Mouse (Mus musculus) gonadal fat pad, adult 2 months (tissue): ENCODE measurements around the gene Wdr74. TPM values are rescaled to one million over a fixed set of nuclear protein-coding genes. Genes with fewer than 3 reads are reported as not detected.

Source experiments
- polyA plus RNA-seq: library from polyadenylated mRNA; depleted of rRNA; stranded (reverse); fragments of >200 nt; gene quantifications from 2 replicates; pipeline ENCODE4 v1.2.3, GENCODE M21; 2012; rRNA removed

Gene Wdr74
- polyA plus RNA-seq, 1 experiment, result 32.2 TPM

Other genes starting within 250 kb of the Wdr74 start
- gene Slc22a8, start 144.6 kb upstream of the Wdr74 start, polyA plus RNA-seq, result 0.19 and 0.38 TPM in 2 replicates
- gene Slc22a6, start 117.8 kb upstream of the Wdr74 start, polyA plus RNA-seq, result 0.04 TPM in 1 of 2 replicates, not detected in the other
- gene Chrm1, start 72.0 kb upstream of the Wdr74 start, polyA plus RNA-seq, result 0.12 and 0.25 TPM in 2 replicates
- 393 and 456 TPM in 2 replicates for gene Slc3a2, start 12.5 kb upstream of the Wdr74 start, polyA plus RNA-seq
- 2.3 and 2.5 TPM in 2 replicates for gene 1700092M07Rik, start 4.9 kb downstream of the Wdr74 start, polyA plus RNA-seq
- 95.3 and 118 TPM in 2 replicates for gene Stx5a, start 5.6 kb downstream of the Wdr74 start, polyA plus RNA-seq
- 96.6 and 113 TPM in 2 replicates for gene Nxf1, start 21.2 kb downstream of the Wdr74 start, polyA plus RNA-seq
- gene Tmem223, start 35.2 kb downstream of the Wdr74 start, polyA plus RNA-seq, result 183 and 249 TPM in 2 replicates
- 112 and 134 TPM in 2 replicates for gene Tmem179b, start 38.6 kb downstream of the Wdr74 start, polyA plus RNA-seq
- gene Taf6l, start 50.6 kb downstream of the Wdr74 start, polyA plus RNA-seq, result 17.4 and 19.6 TPM in 2 replicates
- 88.3 and 105 TPM in 2 replicates for gene Polr2g, start 62.8 kb downstream of the Wdr74 start, polyA plus RNA-seq
- 2.4 and 2.9 TPM in 2 replicates for gene Zbtb3, start 66.7 kb downstream of the Wdr74 start, polyA plus RNA-seq
- gene Ttc9c, start 83.5 kb downstream of the Wdr74 start, polyA plus RNA-seq, result 22.7 and 23.1 TPM in 2 replicates
- gene Hnrnpul2, start 84.2 kb downstream of the Wdr74 start, polyA plus RNA-seq, result 19.0 and 35.0 TPM in 2 replicates
- 0.57 and 9.1 TPM in 2 replicates for gene AC129217.1, start 93.9 kb downstream of the Wdr74 start, polyA plus RNA-seq
- gene Bscl2, start 101.6 kb downstream of the Wdr74 start, polyA plus RNA-seq, result 306 and 363 TPM in 2 replicates
- 0.43 and 0.46 TPM in 2 replicates for gene Gng3, start 103.4 kb downstream of the Wdr74 start, polyA plus RNA-seq
- 6.9 and 8.7 TPM in 2 replicates for gene Lrrn4cl, start 114.9 kb downstream of the Wdr74 start, polyA plus RNA-seq
- gene Ubxn1, start 135.7 kb downstream of the Wdr74 start, polyA plus RNA-seq, result 88.9 and 91.5 TPM in 2 replicates
- 37.9 and 50.6 TPM in 2 replicates for gene Uqcc3, start 145.1 kb downstream of the Wdr74 start, polyA plus RNA-seq
- gene Lbhd1, start 147.9 kb downstream of the Wdr74 start, polyA plus RNA-seq, result 2.5 and 3.0 TPM in 2 replicates
- not detected in 2 replicates for gene Gm49403, start 148.1 kb downstream of the Wdr74 start, polyA plus RNA-seq
- 23.6 and 25.6 TPM in 2 replicates for gene 1810009A15Rik, start 153.0 kb downstream of the Wdr74 start, polyA plus RNA-seq
- gene Gm49416, start 153.1 kb downstream of the Wdr74 start, polyA plus RNA-seq, result not detected in 2 replicates
- 18.3 and 18.5 TPM in 2 replicates for gene Ints5, start 157.2 kb downstream of the Wdr74 start, polyA plus RNA-seq
- gene Ganab, start 162.2 kb downstream of the Wdr74 start, polyA plus RNA-seq, result 134 and 150 TPM in 2 replicates
- 83.8 and 88.2 TPM in 2 replicates for gene B3gat3, start 184.5 kb downstream of the Wdr74 start, polyA plus RNA-seq
- 9.6 and 11.7 TPM in 2 replicates for gene Rom1, start 193.5 kb downstream of the Wdr74 start, polyA plus RNA-seq
- 42.4 and 50.5 TPM in 2 replicates for gene Eml3, start 193.7 kb downstream of the Wdr74 start, polyA plus RNA-seq
- 21.9 and 35.1 TPM in 2 replicates for gene Mta2, start 206.0 kb downstream of the Wdr74 start, polyA plus RNA-seq
- gene Tut1, start 218.0 kb downstream of the Wdr74 start, polyA plus RNA-seq, result 19.1 and 20.7 TPM in 2 replicates
- gene Eef1g, start 231.2 kb downstream of the Wdr74 start, polyA plus RNA-seq, result 295 and 302 TPM in 2 replicates